Mouse (Mus musculus) monocyte, adult 5-6 weeks (primary cell): Measurements from ENCODE around the gene Lhb. TPM values are rescaled to one million over a fixed set of nuclear protein-coding genes. Genes with fewer than 3 reads are reported as not detected.

Experiments used
- ATAC-seq: fragments of 153-309, 156-312 bp; replicated peaks from 2 replicates; pipeline ENCODE4 v1.8.0; 2017; ENCODE audit warnings: mild to moderate bottlenecking; ENCODE audit not compliant: low TSS enrichment, insufficient number of reproducible peaks, severe bottlenecking, poor library complexity, low FRiP score
- total RNA-seq: library from RNA; stranded (forward); fragments of 200-1000, 200-491, 200-594 nt; gene quantifications from 3 replicates; pipeline ENCODE4 v1.2.3, GENCODE M21; 2017

The Lhb gene
- total RNA-seq, 1 experiment from 2014 or later: not detected

DNA sequence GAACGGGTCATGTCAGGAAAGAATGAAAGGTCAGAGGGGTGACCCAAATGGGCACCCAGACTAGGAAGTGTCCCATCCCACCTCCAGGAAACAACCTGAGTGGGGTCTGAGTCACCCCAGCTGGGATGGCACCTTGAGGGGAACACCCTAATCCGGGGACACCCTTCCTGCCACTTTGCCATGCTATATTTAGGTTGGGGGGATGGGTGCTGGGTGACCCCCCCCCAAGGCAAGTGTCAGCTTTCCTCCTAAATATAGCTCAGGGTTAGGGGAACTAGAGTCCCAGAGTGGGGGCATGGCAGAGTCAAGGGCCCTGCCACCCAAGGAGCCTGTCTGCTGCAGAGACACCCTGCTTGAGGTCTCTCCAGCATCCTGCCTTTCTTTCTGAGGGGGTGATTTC lies 8.2 kb upstream of the Lhb start:
- ATAC-seq: no peak

DNA sequence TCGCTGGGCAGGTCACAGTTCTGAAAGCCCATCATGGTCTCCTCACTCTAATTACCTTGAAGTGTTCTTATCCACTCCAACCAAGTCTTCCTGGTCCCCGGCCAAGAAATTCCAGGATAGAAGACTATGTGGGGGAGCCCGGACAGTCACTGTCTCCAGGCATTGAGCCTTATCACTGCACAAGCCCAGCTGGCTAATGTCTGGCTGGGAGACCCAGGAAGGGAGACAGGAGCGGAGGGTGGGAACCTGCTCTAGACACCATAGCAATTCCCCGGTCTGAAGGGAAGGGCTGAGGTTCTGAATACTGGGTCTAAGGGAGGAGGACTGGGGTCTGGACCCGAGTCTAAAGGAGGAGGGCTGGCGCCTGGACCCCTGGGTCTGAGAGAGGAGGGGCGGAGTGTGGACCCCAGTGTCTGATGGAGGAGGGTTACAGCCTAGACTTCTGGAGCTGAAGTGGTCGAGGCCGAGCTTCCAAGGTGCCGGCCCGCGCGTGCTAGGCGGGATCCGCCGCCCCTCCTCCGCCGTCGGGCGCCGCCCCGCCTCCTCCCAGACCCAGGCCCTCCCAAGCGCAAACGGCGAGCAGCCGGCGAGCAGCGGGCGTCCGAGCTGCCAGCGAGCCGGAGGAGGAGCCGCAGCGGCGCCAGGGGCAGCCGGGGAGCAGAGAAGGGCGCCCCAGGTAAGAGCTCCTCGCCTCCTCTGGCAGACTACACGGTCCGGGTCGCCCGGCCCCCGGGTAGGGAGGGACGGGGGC lies 7.3 kb upstream of the Lhb start, which contains the start of gene Ntf5:
Gene Ntf5, plus strand, starts transcription at position 583 of the 751 bp plus-strand sequence.
- no peak for ATAC-seq

GRCm38 (mm10) chr7:45413864-45414739 lies 6.5 kb upstream of the Lhb start:
- ATAC-seq: 0 out of 2 replicates have a peak, but pooled peaks have one; percentile 13

DNA sequence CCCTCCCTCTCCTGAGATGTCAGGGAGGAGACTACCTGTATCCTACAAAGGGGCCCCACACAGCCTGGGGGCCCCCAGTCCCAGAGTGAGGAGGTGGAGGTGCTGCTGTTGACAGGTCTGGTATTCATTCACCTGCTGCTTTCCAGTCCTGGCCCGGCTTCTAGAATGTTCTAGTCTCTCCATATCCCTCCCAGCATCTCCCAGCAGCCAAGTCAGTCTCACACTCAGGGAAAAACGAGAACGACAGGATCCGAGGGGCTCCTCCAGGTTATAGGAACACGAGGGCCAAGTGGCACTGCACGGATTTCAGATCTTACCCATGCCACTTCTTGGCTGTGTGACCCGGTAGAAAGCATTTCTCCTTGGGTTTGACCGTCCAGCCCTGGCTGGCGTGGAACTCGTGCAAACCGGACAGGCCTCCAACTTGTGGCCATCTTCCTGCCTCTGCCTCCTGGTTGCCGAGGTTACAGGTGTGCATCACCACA lies 5.8 kb upstream of the Lhb start:
- no peak for ATAC-seq

GRCm38 (mm10) chr7:45415636-45416035 lies 5.0 kb upstream of the Lhb start:
- ATAC-seq: no peak

DNA sequence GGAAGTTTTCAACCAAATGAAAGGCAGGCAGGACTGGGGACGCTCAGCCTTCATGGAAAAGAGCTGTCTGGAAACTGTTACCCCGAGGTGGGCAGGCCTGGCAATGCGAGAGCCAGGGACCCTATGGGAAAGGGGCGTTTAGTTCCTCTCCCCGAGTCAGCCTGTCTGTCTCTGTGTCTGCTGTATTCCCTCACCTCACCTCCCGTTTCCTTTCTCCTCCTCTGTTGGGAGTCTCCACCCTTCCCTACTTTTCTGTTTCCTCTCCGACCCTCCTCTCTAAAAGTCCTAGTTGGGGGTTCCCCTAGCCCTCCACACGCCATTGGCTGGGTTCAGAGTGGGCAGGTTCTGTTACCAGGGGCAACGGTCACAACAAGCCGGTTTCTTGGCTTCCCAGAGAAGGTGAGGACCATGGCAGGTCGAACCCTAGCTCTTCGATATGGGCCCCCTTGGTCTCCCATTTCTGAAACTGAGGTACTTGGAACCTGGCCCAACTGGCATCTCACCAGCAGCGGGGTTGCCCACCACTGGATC lies 2.6 kb upstream of the Lhb start:
- ATAC-seq: no peak

GRCm38 (mm10) chr7:45419859-45420614 lies 583 bp upstream of the Lhb start:
- ATAC-seq: no peak

DNA sequence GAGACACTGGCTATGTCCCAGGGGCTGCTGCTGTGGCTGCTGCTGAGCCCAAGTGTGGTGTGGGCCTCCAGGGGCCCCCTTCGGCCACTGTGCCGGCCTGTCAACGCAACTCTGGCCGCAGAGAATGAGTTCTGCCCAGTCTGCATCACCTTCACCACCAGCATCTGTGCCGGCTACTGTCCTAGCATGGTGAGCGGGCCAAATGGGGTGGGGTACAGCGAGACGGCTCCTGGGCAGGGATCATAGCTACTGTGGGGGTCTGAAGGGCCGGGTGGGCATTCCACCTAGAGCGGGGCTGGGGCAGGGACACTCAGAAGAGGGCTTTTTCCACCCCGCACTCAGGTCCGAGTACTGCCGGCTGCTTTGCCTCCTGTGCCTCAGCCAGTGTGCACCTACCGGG lies 574 bp downstream of the Lhb start:
- no peak for ATAC-seq

DNA sequence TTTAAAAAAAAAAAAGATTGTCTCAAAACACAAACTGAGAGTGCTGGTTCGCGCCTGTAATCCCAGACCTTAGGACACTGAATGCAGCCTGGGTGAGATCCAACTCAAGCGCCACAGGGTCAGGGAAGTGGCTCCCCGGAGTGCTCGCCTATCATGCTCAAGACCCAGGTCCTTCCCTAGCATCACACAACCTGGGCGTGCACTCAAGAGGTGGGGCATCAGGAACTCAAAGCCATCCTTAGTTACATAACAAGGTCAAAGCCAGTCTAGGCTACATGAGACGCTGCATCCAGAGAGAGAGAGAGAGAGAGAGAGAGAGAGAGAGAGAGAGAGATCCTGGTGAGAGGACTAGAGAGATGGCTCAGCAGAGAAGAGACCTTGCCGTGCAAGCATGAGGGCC lies 5.9 kb downstream of the Lhb start:
- no peak for ATAC-seq

DNA sequence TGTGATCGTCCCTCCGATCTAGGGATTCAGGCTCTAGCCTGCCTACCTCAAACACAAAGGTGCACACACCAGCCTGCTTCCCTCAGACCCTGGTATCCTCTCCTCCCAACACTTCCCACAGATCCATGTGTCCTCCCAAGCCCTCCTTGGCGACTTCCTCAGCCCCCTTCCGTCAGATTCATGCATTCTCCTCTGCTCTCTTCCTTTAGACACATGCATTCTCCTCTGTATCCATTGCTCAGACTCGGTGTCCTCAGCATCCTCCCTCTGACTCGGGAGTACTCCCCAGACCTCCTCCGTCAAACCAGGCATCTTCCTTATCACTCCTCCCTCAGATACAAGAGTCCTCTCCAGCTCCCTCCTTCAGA lies 13.2 kb downstream of the Lhb start:
- no peak for ATAC-seq

DNA sequence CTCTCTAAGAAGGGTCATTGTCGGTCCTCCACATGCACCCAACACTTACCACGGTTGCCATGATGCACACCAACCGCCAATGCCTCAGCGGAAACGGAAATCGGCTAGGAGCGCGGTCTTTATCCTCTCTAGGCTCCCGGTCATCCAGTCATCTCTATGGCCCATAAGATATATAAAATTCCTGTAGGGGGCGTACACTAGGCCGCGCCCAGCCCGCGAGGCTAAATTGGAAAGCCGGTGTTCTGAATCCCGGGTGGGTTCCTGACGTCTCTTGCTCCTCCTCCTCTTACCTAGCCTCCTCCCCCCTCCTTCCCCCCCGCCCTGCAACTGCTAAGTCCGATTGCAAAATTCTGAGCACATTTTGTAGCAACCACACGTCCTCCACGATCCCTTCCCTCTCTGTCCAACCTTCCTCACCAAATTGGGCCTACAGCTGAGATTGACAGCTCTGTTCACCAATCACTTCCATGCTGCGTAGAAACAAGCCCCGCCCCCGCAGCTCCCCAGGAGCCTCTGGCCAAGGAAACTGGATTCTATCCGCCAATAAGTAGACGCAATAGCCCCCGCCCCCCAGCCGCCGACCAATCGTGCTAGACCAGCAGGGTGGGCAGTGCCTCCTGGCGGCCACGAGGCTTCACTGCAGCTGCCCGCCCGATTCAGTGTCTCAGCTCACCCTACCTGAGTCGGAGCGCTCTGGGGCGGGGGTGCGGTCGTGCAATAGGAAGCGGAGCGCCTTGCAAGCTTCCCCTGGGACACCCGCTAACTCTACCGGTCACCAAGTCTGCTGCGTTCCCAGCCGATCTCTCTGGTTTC lies 13.8 kb downstream of the Lhb start, which contains the start of gene Gys1:
Gene Gys1, plus strand, starts transcription at position 642 of the 813 bp plus-strand sequence.
- peak; percentile 91 for ATAC-seq

- no peak for ATAC-seq
These were observed 14.4 kb downstream of the Lhb start for GRCm38 (mm10) chr7:45435038-45435437.

- no peak for ATAC-seq
These were observed 15.8 kb downstream of the Lhb start for GRCm38 (mm10) chr7:45436444-45436843.

DNA sequence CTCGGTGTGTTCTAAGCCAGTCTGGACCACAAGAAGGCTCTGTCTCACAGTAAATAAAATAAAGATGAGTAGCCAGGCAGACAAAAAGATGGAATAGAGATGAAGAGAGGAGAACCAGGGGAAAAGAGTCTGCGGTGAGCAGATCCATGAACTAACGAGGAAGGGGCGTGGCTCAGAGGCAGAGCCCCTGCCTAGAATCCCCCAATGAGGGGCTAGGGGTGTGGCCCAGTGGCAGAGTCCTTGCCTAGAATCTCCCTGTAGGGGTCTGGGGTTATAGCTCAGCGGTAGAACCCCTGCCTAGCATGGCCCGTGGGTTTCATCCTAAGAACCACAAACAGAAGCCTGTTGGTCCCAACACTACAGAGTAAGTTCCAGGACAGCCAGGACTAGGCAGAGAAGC lies 16.4 kb downstream of the Lhb start:
- no peak for ATAC-seq

DNA sequence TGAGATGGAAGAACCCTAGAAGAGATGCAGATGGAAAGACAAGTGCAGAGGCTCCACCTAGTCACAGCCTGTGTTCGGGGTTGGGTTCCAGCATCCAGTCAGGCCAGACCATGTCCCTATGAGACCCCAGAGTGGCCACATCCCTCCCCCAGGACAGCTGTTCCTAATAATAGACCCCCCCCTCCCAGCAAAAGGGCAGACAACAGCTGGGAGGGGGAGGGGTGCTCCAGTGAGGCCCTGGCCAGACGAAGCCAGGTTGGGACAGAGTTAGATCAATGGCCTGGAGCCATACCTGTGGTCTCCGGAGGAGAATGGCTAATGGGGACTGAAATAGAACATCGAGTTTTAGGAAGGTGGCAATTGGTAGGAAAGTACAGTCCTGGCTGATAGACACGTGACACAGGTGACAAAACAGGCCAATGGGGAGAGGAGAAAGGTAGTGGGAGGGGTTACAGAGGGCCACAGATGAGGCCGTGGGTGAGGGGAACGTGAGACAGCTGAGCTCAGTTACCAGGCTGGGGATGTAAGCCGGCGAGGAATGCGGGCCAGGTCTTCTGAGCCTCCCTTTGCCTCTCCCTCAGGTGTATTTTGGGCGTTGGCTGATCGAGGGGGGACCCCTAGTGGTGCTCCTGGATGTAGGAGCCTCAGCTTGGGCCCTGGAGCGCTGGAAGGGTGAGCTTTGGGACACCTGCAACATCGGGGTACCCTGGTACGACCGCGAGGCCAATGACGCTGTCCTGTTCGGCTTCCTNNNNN lies 17.1 kb downstream of the Lhb start, which contains the start of gene Ruvbl2:
Gene Ruvbl2, minus strand, starts transcription at position 576 of the 756 bp plus-strand sequence.
- ATAC-seq: no peak

GRCm38 (mm10) chr7:45443526-45444420 lies 23.2 kb downstream of the Lhb start:
- ATAC-seq: no peak
